Mouse (Mus musculus): Measurements from ENCODE around the gene Washc4. TPM values are rescaled to one million over a fixed set of nuclear protein-coding genes. Genes with fewer than 3 reads are reported as not detected.

Gene Washc4
- polyA plus RNA-seq, 1 experiment from 2014 or later = 41.6 TPM

- Histone ChIP-seq H3K4me2 (no peak overlapping the region), H3K27ac (no peak overlapping the region), H3K4me1 (peaks cover 15% of the 10 kb centered on the region), H3K9me3 (no peaks in the 10 kb centered on the region), H3K27me3 (no peaks in the 10 kb centered on the region), H3K36me3 (peaks cover 12% of the 10 kb centered on the region), H3K9ac (no peak overlapping the region), H3K4me3 (no peak overlapping the region)
- WGBS = 91% methylated on average over 3 of the region's 3 CpGs
- no peak for ATAC-seq (ENCODE audit: insufficient number of reproducible peaks, insufficient read depth, low FRiP score, low TSS enrichment, low read depth)
Observed at GRCm38 (mm10) chr10:83641641-83642040, 98.1 kb downstream of the Washc4 start.

DNA sequence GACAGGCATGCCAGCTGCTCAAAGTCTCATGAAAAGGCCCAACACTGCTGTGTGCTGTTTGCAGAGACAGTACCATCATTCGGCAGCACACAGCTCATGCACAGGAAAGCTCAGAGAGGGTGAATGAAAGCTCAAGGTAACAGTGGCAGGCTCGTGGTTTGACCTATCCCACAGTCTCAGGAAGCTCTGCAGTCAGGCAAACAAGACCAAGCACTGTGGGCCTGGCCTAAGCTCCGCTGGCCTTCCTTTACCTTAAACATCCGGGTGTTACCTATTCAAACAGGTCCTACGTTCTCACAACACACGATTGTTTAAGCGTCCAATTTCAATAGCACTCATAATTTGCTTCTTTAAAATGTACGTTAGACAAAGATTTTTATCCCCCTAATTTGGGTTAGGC is 100.6 kb downstream of the Washc4 start:
- H3K4me3 ChIP-seq = no peak overlapping the region
- no peak overlapping the region for H3K9ac ChIP-seq
- no peaks in the 10 kb centered on the region for H3K27me3 ChIP-seq
- H3K9me3 ChIP-seq = no peaks in the 10 kb centered on the region
- no peak for ATAC-seq (ENCODE audit: insufficient number of reproducible peaks, insufficient read depth, low FRiP score, low TSS enrichment, low read depth)
- no peak overlapping the region for H3K27ac ChIP-seq
- no peak overlapping the region for H3K4me2 ChIP-seq
- 83% methylated on average over 8 of the region's 8 CpGs for WGBS
- H3K36me3 ChIP-seq = peaks cover 8% of the 10 kb centered on the region; the same call in 1 of the 2 replicates
- H3K4me1 ChIP-seq = peaks cover 26% of the 10 kb centered on the region

- 65% methylated on average over 16 of the region's 16 CpGs for WGBS
- Histone ChIP-seq H3K4me1 (peaks cover 28% of the 10 kb centered on the region), H3K9ac (no peak overlapping the region; the same call in 1 of the 2 replicates), H3K9me3 (no peaks in the 10 kb centered on the region), H3K27ac (peak overlapping the region; percentile 17), H3K27me3 (no peaks in the 10 kb centered on the region), H3K4me2 (no peak overlapping the region), H3K36me3 (0 out of 2 replicates have a peak, but pooled peaks cover 1% of the 10 kb centered on the region), H3K4me3 (no peak overlapping the region)
- ATAC-seq (ENCODE audit: insufficient number of reproducible peaks, insufficient read depth, low FRiP score, low TSS enrichment, low read depth) = no peak
Observed at GRCm38 (mm10) chr10:83644865-83645715, 101.5 kb downstream of the Washc4 start.

DNA sequence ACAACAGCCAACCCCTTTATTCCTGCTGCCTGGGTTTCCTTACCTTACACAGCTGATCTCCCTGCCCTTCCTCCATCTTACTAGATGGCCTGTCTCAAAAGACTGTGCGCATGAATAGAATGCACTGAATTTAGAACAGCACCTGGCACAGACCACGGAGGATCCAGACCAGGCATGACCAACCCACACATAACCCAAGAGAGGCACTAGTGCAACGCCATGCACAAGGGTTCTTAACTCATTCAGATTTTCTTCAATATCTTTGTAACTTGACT is 102.1 kb downstream of the Washc4 start:
- ATAC-seq (ENCODE audit: insufficient number of reproducible peaks, insufficient read depth, low FRiP score, low TSS enrichment, low read depth) = no peak

More for the DNA sequence above, 102.1 kb downstream of the Washc4 start:
- Histone ChIP-seq H3K9ac (no peak overlapping the region), H3K9me3 (no peaks in the 10 kb centered on the region), H3K27me3 (no peaks in the 10 kb centered on the region), H3K4me1 (peaks cover 28% of the 10 kb centered on the region), H3K36me3 (no peaks in the 10 kb centered on the region), H3K4me3 (no peak overlapping the region), H3K27ac (no peak overlapping the region), H3K4me2 (no peak overlapping the region)
- 89% methylated on average over 3 of the region's 3 CpGs for WGBS

Other genes starting within 250 kb of the Washc4 start
- gene Slc41a2, start 205.9 kb upstream of the Washc4 start, polyA plus RNA-seq (2015; fragmentation: Nextera tagmentation; extraction: Ambion mirVana) = 1.5 TPM in 2 replicates
- 0.81 and 0.83 TPM in 2 replicates for gene D10Wsu102e, start 183.5 kb upstream of the Washc4 start, polyA plus RNA-seq (2015; fragmentation: Nextera tagmentation; extraction: Ambion mirVana)
- 2.6 TPM in 2 replicates for gene Aldh1l2, start 9.6 kb upstream of the Washc4 start, polyA plus RNA-seq (2015; fragmentation: Nextera tagmentation; extraction: Ambion mirVana)
- 58.4 and 74.4 TPM in 2 replicates for gene Appl2, start 105.0 kb downstream of the Washc4 start, polyA plus RNA-seq (2015; fragmentation: Nextera tagmentation; extraction: Ambion mirVana)
- gene 1500009L16Rik, start 179.1 kb downstream of the Washc4 start, polyA plus RNA-seq (2015; fragmentation: Nextera tagmentation; extraction: Ambion mirVana) = 31.5 TPM in 2 replicates